Mouse (Mus musculus): ENCODE data around the gene Agxt2. TPM values are rescaled to one million over a fixed set of nuclear protein-coding genes. Genes with fewer than 3 reads are reported as not detected.

Gene Agxt2
- total and polyA plus RNA-seq, 3 experiments = not detected

DNA sequence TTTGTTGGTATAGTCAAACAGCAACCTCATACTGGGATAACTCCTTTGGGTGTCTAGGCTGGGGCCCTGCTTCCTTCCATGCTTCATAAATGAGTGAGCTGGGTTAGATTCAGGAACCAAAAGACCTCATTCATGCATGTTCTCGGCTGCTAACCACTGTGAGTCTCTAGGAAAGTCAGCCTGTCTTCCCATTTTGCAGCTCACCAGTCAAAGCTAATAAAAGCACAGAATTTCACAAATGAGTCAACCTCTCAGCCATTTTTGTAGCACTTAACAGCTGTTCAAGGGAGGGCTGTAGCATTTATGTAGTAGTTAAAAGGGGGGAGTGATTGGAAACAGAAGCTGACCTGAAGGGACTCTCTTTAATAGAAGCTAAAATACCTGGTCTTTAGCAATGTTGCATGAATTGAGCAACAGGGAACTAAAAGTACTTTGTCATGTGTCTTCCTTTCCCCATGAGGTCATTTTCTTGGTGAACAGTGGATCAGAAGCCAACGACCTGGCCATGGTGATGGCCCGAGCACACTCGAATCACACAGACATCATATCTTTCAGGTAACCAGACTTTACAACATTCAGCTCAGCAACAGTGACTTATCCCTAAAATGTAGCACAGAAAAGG is 20.1 kb downstream of the Agxt2 start:
- no peak overlapping the region for H3K27ac ChIP-seq (ENCODE audit: control insufficient read depth, low read depth, low read length)
- TF ChIP-seq POLR2A (IDR thresholded peaks at IDR 0.05; ENCODE audit: control insufficient read depth in 1 of 2, insufficient read depth in 1 of 2, low read depth in 1 of 2, low read length in 2 of 2, poor library complexity in 1 of 2) (no peak), RCOR1 (IDR thresholded peaks at IDR 0.05; ENCODE audit: low read depth, low read length) (no peak), MXI1 (IDR thresholded peaks at IDR 0.05; ENCODE audit: low read depth, low read length) (no peak), BHLHE40 (IDR thresholded peaks at IDR 0.05; ENCODE audit: borderline replicate concordance, low read depth, low read length) (no peak), ZMIZ1 (IDR thresholded peaks at IDR 0.05; ENCODE audit: low read depth, low read length) (no peak), MYC (IDR thresholded peaks at IDR 0.05; ENCODE audit: low read depth, low read length) (no peak), ELF1 (IDR thresholded peaks at IDR 0.05; ENCODE audit: low read depth, low read length) (no peak), CTCF (IDR thresholded peaks at IDR 0.05 in 2 of 3, conservative IDR thresholded peaks at IDR 0.05 in 1 of 3; ENCODE audit: control insufficient read depth in 1 of 3, insufficient read depth in 1 of 3, low read depth in 2 of 3, low read length in 3 of 3, poor library complexity in 1 of 3, severe bottlenecking in 1 of 3) (no peak)
- no peak for DNase-seq (ENCODE audit: low read depth, low spot score)

GRCm38 (mm10) chr15:10379757-10380458 is 21.6 kb downstream of the Agxt2 start:
- H3K27me3 ChIP-seq (ENCODE audit: control insufficient read depth in 1 of 2, insufficient read depth in 2 of 2, low read length in 2 of 2) = peaks cover 0 to 2% of the 10 kb centered on the region in 2 experiments; a peak in 3 of 4 replicates
- DNase-seq (ENCODE audit: low read depth, low spot score) = no peak

More for the DNA sequence above, 20.1 kb downstream of the Agxt2 start:
- H3K9me3 ChIP-seq (replicated peaks; ENCODE audit: insufficient read depth, low read length) = no peaks in the 10 kb centered on the region
- peaks cover 0 to 2% of the 10 kb centered on the region in 2 experiments; a peak in 3 of 4 replicates for H3K27me3 ChIP-seq (ENCODE audit: control insufficient read depth in 1 of 2, insufficient read depth in 2 of 2, low read length in 2 of 2)
- no peaks in the 10 kb centered on the region for H3K36me3 ChIP-seq (ENCODE audit: control insufficient read depth in 1 of 2, insufficient read depth in 2 of 2, low read length in 2 of 2)
- no peak overlapping the region for H3K4me3 ChIP-seq (ENCODE audit: control insufficient read depth in 1 of 2, insufficient read depth in 1 of 2, low read depth in 2 of 2, low read length in 2 of 2)
- no peaks in the 10 kb centered on the region for H3K4me1 ChIP-seq (ENCODE audit: control insufficient read depth in 1 of 2, insufficient read depth in 2 of 2, low read length in 2 of 2)
- no peak overlapping the region for H3K9ac ChIP-seq (ENCODE audit: control insufficient read depth, low read depth, low read length, poor library complexity, severe bottlenecking)
- H3K79me2 ChIP-seq (ENCODE audit: control insufficient read depth, insufficient read depth, low read length, poor library complexity) = no peaks in the 10 kb centered on the region

DNA sequence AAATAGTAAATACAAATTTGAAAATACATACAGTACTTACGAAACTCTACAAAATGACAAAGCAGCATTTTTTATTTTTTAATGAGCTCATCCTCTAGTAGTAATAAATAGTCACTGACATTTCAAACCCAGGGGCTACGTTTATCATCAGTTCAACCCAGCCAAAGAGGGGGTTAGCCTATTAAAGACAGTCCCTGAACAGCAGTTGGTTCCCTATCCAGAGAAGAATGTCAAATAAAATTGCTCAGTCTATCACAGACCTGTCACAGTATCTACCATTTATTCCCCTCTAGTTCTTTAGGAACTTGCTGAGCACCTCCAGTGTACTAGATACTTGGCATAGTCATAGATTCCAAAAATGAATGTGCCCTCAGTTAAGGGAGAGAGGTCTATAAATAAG is 28.9 kb downstream of the Agxt2 start:
- Histone ChIP-seq H3K4me3 (ENCODE audit: control insufficient read depth in 1 of 2, insufficient read depth in 1 of 2, low read depth in 2 of 2, low read length in 2 of 2) (no peak overlapping the region), H3K36me3 (ENCODE audit: control insufficient read depth in 1 of 2, insufficient read depth in 2 of 2, low read length in 2 of 2) (no peaks in the 10 kb centered on the region), H3K9me3 (replicated peaks; ENCODE audit: insufficient read depth, low read length) (no peaks in the 10 kb centered on the region), H3K27ac (ENCODE audit: control insufficient read depth, low read depth, low read length) (no peak overlapping the region), H3K79me2 (ENCODE audit: control insufficient read depth, insufficient read depth, low read length, poor library complexity) (no peaks in the 10 kb centered on the region), H3K27me3 (ENCODE audit: control insufficient read depth in 1 of 2, insufficient read depth in 2 of 2, low read length in 2 of 2) (no peaks in the 10 kb centered on the region; a peak in 1 of 4 replicates), H3K9ac (ENCODE audit: control insufficient read depth, low read depth, low read length, poor library complexity, severe bottlenecking) (no peak overlapping the region), H3K4me1 (ENCODE audit: control insufficient read depth in 1 of 2, insufficient read depth in 2 of 2, low read length in 2 of 2) (no peaks in the 10 kb centered on the region)
- DNase-seq (ENCODE audit: low read depth, low spot score) = no peak
- TF ChIP-seq SIN3A (IDR thresholded peaks at IDR 0.05; ENCODE audit: low read length) = no peak
- TF ChIP-seq MYC (IDR thresholded peaks at IDR 0.05; ENCODE audit: low read depth, low read length) = no peak
- no peak for TF ChIP-seq CHD2 (IDR thresholded peaks at IDR 0.05; ENCODE audit: low read length)
- no peak for TF ChIP-seq POLR2AphosphoS2 (IDR thresholded peaks at IDR 0.05; ENCODE audit: low read length)
- TF ChIP-seq TCF12 (IDR thresholded peaks at IDR 0.05; ENCODE audit: low read depth, low read length) = no peak
- no peak for TF ChIP-seq HCFC1 (IDR thresholded peaks at IDR 0.05; ENCODE audit: low read depth, low read length)
- no peak for TF ChIP-seq MEF2A (IDR thresholded peaks at IDR 0.05; ENCODE audit: extremely low read depth, insufficient replicate concordance, low read depth, low read length, poor library complexity, severe bottlenecking)

More at GRCm38 (mm10) chr15:10379757-10380458, 21.6 kb downstream of the Agxt2 start:
- Histone ChIP-seq H3K36me3 (ENCODE audit: control insufficient read depth in 1 of 2, insufficient read depth in 2 of 2, low read length in 2 of 2) (no peaks in the 10 kb centered on the region), H3K27ac (ENCODE audit: control insufficient read depth, low read depth, low read length) (no peak overlapping the region), H3K4me1 (ENCODE audit: control insufficient read depth in 1 of 2, insufficient read depth in 2 of 2, low read length in 2 of 2) (no peaks in the 10 kb centered on the region), H3K4me3 (ENCODE audit: control insufficient read depth in 1 of 2, insufficient read depth in 1 of 2, low read depth in 2 of 2, low read length in 2 of 2) (no peak overlapping the region), H3K79me2 (ENCODE audit: control insufficient read depth, insufficient read depth, low read length, poor library complexity) (no peaks in the 10 kb centered on the region), H3K9ac (ENCODE audit: control insufficient read depth, low read depth, low read length, poor library complexity, severe bottlenecking) (no peak overlapping the region), H3K9me3 (replicated peaks; ENCODE audit: insufficient read depth, low read length) (no peaks in the 10 kb centered on the region)
- TF ChIP-seq POLR2AphosphoS5 (IDR thresholded peaks at IDR 0.05; ENCODE audit: borderline replicate concordance, low read depth, low read length) (no peak), ZMIZ1 (IDR thresholded peaks at IDR 0.05; ENCODE audit: low read depth, low read length) (no peak), KAT2A (conservative IDR thresholded peaks at IDR 0.05; ENCODE audit: low read depth, low read length) (no peak), JUND (IDR thresholded peaks at IDR 0.05; ENCODE audit: low read depth, low read length) (no peak), CHD1 (IDR thresholded peaks at IDR 0.05; ENCODE audit: low read depth, low read length) (no peak), ZC3H11A (IDR thresholded peaks at IDR 0.05; ENCODE audit: low read depth, low read length) (no peak)

Data from MEL (cell line).